Mouse (Mus musculus): ENCODE data around the gene Bckdhb. TPM values are rescaled to one million over a fixed set of nuclear protein-coding genes. Genes with fewer than 3 reads are reported as not detected.
"Not testable (repeated sequence)": the region's sequence is repeated elsewhere in the genome, so short reads cannot be mapped to it uniquely, and the experiment has no call there.

The Bckdhb gene
- total RNA-seq (2021): 10 to 100 TPM; 37.9 to 39.2 TPM

DNA sequence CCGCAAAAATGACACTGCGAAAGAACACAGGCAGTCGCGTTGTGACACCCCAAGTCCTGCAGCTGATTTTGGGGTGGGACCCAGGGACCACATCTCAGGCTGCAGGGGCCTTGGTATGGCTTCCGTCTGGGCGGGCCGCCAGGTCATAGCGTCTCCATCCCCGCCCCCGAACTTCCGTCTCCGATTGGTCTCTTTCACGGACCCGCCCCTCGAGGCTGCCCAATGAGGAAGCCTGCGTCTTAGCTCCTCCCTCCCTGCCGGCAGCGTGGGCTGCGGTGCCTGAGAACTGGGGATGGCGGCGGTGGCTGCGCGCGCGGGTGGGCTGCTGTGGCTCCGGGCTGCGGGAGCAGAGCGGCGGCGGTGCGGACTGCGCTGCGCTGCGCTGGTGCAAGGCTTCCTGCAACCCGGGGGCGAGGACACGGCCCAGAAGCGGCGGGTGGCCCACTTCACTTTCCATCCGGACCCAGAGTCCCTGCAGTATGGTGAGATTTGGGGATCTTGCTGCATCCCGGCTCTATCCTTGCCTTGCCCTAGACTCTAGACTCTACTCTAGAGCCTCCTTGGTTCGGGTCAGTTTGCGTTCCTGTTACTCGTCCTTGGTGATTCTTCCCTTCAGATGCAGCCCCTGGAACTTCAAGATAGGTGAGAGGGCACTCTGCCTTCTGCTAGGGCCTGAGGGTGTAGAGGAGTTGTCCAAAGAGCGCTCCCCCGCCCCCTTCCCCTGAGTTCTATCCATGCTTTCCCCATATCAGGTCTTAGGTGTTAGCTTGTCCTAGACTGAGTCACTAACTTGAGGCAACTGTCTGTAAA, at the start of gene Bckdhb:
Gene Bckdhb, plus strand, starts transcription at position 268 of the 810 bp plus-strand sequence.
- intact Hi-C loops (cut with DNase I): no loop called here

GRCm38 (mm10) chr9:83882191-83882590, 42.8 kb upstream of the Bckdhb start:
- intact Hi-C loops (cut with DNase I): no loop called here
- DNase-seq (ENCODE audit: low spot score in 2 of 2): no peak

More for the DNA sequence above, at the start of gene Bckdhb:
- DNase-seq (ENCODE audit: low spot score in 2 of 2): peak; percentile 98 to 99

GRCm38 (mm10) chr9:83886149-83886548, 38.8 kb upstream of the Bckdhb start:
- intact Hi-C loops (cut with DNase I): no loop called here
- no peak for DNase-seq (ENCODE audit: low spot score in 2 of 2)

- peak in 1 of 2 experiments; percentile 3 for DNase-seq (ENCODE audit: low spot score in 2 of 2)
Measured at GRCm38 (mm10) chr9:83888214-83888613, 36.7 kb upstream of the Bckdhb start.

GRCm38 (mm10) chr9:83893073-83893472, 31.9 kb upstream of the Bckdhb start:
- intact Hi-C loops (cut with DNase I): no loop called here
- DNase-seq (ENCODE audit: low spot score in 2 of 2): no peak

More at GRCm38 (mm10) chr9:83888214-83888613, 36.7 kb upstream of the Bckdhb start:
- intact Hi-C loops (cut with DNase I): no loop called here

GRCm38 (mm10) chr9:83893767-83894330, 31.1 kb upstream of the Bckdhb start:
- no peak for DNase-seq (ENCODE audit: low spot score in 2 of 2)

DNA sequence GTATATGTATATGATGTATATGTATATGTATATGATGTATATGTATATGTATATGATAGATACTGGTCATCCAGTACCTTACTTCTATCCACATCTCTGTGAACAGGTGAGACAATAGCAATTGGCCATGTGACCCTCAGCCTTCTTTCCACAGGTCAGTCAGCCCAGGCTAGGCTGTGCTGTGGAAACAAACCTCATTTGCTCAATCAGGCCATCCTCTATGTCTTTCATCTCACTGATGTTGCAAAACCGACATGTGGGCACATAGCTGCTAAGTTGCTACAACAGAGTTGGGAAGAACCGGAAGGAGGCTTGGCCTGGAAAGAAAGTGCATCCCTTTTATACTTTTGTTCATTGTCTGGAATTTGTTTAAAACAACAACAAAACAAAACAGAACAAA, 22.9 kb upstream of the Bckdhb start:
- no peak for DNase-seq (ENCODE audit: low spot score in 2 of 2)
- intact Hi-C loops (cut with DNase I): no loop called here

More at GRCm38 (mm10) chr9:83893767-83894330, 31.1 kb upstream of the Bckdhb start:
- intact Hi-C loops (cut with DNase I): no loop called here

GRCm38 (mm10) chr9:83905820-83906219, 19.1 kb upstream of the Bckdhb start:
- DNase-seq (ENCODE audit: low spot score in 2 of 2): no peak
- intact Hi-C loops (cut with DNase I): loop anchor here (1.0 kb wide), 1 partner anchor 99 kb away; no protein-coding TSS in a partner anchor

DNA sequence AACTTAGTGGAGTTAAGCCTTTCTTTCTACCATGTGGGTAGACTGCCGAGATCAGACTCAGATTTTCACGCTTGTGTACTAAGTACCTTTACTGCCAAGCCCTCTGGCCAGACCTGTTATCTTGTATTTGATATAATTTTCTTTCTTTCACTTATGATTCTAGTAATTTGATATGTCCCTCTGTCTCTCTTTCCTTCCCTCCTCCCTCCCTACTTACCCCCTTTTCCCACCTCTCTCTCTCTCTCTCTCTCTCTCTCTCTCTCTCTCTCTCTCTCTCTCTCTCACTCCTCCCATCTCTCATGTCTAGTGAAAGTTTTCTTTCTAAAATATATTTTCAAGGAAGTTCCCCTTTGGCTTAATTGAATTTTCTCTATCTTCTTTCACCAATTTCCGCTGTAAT, 17.9 kb upstream of the Bckdhb start:
- DNase-seq (ENCODE audit: low spot score in 2 of 2): no peak
- intact Hi-C loops (cut with DNase I): no loop called here

GRCm38 (mm10) chr9:83909836-83910235, 15.1 kb upstream of the Bckdhb start:
- intact Hi-C loops (cut with DNase I): no loop called here

DNA sequence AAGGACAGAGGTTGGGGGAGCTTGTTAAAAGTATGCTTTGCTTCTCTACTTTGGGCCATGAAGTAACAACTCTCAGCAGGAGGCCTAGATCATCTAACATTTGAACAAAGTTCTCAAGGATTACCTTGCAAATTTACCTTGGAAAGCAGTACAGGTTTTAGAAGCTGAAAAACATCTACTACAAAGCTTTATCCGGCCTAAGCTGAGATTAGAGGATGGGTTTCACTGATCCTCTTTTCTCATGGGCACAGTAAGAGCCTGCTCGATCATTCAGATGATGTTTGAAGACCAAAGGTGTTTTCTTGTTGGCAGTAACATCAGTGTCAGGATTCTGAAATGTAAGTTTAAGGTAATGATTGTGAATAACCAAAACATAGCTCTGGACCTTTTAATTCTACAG, 14.0 kb upstream of the Bckdhb start:
- intact Hi-C loops (cut with DNase I): no loop called here
- DNase-seq (ENCODE audit: low spot score in 2 of 2): no peak

More at GRCm38 (mm10) chr9:83909836-83910235, 15.1 kb upstream of the Bckdhb start:
- no peak for DNase-seq (ENCODE audit: low spot score in 2 of 2)

DNA sequence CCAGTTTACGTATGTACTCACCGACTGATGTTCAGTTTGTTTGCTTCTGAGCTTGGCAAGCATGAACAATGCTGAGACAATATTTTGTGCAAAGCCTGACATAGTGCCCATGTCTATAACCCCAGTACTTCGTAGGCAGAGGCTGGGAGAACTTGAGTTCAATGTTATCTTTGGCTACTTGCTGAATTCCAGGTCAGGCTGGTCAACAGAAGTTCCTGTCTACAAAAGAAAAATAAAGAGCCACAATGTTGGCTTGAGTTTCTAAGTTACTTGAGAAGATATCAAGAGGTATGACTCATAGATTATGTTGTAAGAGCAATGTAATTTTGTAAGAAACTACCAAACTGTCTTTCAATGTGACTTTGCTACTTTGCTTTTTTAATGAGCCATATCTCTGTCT, 2.9 kb upstream of the Bckdhb start:
- no peak for DNase-seq (ENCODE audit: low spot score in 2 of 2)
- intact Hi-C loops (cut with DNase I): no loop called here

GRCm38 (mm10) chr9:83924356-83924755, 589 bp upstream of the Bckdhb start:
- DNase-seq (ENCODE audit: low spot score in 2 of 2): peak in 1 of 2 experiments; percentile 9
- intact Hi-C loops (cut with DNase I): no loop called here

GRCm38 (mm10) chr9:83925688-83926041, 720 bp downstream of the Bckdhb start:
- intact Hi-C loops (cut with DNase I): no loop called here
- DNase-seq (ENCODE audit: low spot score in 2 of 2): no peak

GRCm38 (mm10) chr9:83926302-83926701, 1.4 kb downstream of the Bckdhb start:
- intact Hi-C loops (cut with DNase I): no loop called here
- no peak for DNase-seq (ENCODE audit: low spot score in 2 of 2)

DNA sequence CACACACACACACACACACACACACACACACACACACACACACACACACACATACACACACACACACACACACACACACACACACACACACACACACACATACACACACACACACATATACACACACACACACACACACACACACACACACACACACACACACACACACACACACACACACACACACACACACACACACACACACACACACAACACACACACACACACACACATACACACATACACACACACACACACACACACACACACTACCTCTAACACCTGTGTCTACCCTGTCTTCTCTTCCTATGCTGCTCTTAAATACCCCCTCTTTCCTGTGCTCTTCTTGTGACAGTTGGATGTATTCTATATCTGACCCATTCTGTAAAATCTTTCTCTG, 14.6 kb downstream of the Bckdhb start:
- intact Hi-C loops (cut with DNase I); DNase-seq (ENCODE audit: low spot score in 2 of 2): not testable (repeated sequence)

DNA sequence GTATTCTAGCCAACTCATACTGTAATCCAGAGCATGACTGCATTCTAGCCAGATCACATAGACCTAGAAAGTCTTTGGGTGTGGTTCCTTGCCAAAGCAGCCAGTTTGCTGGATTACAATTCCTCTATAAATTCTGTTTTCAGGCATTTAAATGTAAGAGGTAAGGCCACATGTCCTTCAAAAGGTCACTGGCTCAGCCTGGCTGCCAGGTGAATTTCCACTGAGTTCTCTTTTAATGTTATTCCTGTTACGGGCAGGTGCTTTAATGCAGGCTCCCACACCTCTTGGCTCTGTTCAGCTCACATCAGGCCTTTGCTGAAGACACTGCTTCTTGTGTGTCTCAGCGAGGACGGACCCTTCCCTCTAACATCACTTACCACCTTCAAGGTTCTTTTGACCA, 15.1 kb downstream of the Bckdhb start:
- intact Hi-C loops (cut with DNase I): no loop called here
- DNase-seq (ENCODE audit: low spot score in 2 of 2): no peak

- intact Hi-C loops (cut with DNase I): no loop called here
- no peak for DNase-seq (ENCODE audit: low spot score in 2 of 2)
Measured at GRCm38 (mm10) chr9:83940537-83941363, 15.8 kb downstream of the Bckdhb start.

DNA sequence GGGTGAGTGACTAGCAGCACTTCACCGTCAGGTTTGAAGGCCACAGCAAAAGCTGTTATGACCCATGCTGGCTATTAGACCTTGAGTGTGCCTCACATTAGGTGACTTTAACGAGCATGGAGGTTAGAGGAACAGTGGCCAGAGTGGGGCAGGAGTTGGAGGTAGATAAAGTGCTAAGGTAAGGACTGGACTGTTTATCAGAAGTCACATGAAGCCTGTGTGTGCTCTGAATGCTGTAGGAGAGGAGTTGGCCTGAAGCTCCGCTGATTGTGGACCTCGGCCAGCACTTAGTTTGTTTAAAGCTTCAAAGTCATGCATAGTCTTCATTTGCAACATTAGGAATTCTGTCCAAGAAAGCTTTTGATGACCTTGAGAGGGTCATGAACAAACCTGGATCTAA, 26.4 kb downstream of the Bckdhb start:
- DNase-seq (ENCODE audit: low spot score in 2 of 2): no peak
- intact Hi-C loops (cut with DNase I): no loop called here

DNA sequence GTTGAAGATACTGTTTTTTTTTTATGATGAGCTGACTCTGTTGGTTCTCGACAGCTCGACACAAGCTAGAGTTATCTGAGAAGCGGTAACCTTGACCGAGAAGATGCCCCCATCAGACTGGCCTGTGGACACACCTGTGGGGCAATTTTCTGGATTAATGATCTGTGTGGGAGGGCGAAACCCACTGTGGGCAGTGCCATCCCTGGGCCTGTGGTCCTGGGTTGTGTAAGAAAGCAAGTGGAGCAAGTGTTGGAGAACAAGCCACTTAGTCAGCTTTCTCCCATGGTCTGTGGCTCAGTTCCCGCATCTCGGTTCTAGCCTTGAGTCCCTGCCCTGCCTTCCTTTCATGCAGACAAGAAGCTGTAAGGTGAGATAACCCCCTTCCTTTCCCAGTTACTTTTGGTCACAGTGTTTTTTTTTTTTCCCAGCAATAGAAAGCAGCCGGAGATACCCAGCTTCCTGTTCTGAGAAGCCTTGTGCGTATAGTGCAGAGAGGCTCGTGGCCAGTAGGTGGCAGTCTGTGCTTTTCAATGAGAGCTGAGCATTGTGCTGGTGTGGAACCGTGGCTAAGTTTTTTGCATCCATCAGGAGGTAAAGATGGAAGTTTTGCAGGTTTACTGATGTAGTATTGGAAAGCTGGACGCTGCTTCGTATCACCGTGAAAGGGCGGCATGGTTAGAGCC, 31.8 kb downstream of the Bckdhb start:
- intact Hi-C loops (cut with DNase I): loop anchor here (5.0 kb wide), 2 partner anchors 1371 to 1736 kb away; partner anchors contain the start of gene Tent5a
- DNase-seq (ENCODE audit: low spot score in 2 of 2): peak; percentile 87 to 91

Measured in left cerebral cortex, postnatal 25 days (tissue).